Mouse (Mus musculus): ENCODE data around the gene Bcat2. TPM values are rescaled to one million over a fixed set of nuclear protein-coding genes. Genes with fewer than 3 reads are reported as not detected.

Bcat2 gene
- total RNA-seq, 1 experiment = 60.3 TPM

GRCm38 (mm10) chr7:45535676-45536075, 34.3 kb upstream of the Bcat2 start:
- in situ Hi-C loops (cut with MboI; ENCODE audit: low sequenced_read_pairs in 2 of 2, unreplicated experiment in 2 of 2) = no loop called here
- Histone ChIP-seq H3K9me3 (ENCODE audit: control insufficient read depth, insufficient read depth, low read depth, low read length) (no peaks in the 10 kb centered on the region), H3K9ac (ENCODE audit: insufficient read depth, low read depth, low read length, poor library complexity, severe bottlenecking) (no peak overlapping the region), H3K36me3 (ENCODE audit: control insufficient read depth, insufficient read depth, low read length, poor library complexity, severe bottlenecking) (no peaks in the 10 kb centered on the region), H3K4me1 (ENCODE audit: control insufficient read depth in 2 of 2, insufficient read depth in 2 of 2, low read length in 2 of 2, poor library complexity in 1 of 2) (peaks cover 2 to 18% of the 10 kb centered on the region in 2 experiments; a peak in 2 of 4 replicates), H3K27ac (ENCODE audit: insufficient read depth, low read depth, low read length, poor library complexity, severe bottlenecking) (no peak overlapping the region), H3K4me3 (ENCODE audit: insufficient read depth in 1 of 2, low read depth in 1 of 2, low read length in 2 of 2, poor library complexity in 1 of 2, severe bottlenecking in 1 of 2) (no peak overlapping the region)
- TF ChIP-seq ZC3H11A (IDR thresholded peaks at IDR 0.05; ENCODE audit: borderline replicate concordance, low read depth, low read length) (no peak), ZNF384 (IDR thresholded peaks at IDR 0.05; ENCODE audit: low read depth, low read length) (no peak), CHD2 (IDR thresholded peaks at IDR 0.05; ENCODE audit: low read depth, low read length) (no peak), HCFC1 (IDR thresholded peaks at IDR 0.05; ENCODE audit: borderline replicate concordance, insufficient read depth, low read length) (no peak), MAFK (IDR thresholded peaks at IDR 0.05; ENCODE audit: insufficient read depth, low read depth, low read length) (no peak)
- no peak for DNase-seq (ENCODE audit: low read depth, low spot score)

DNA sequence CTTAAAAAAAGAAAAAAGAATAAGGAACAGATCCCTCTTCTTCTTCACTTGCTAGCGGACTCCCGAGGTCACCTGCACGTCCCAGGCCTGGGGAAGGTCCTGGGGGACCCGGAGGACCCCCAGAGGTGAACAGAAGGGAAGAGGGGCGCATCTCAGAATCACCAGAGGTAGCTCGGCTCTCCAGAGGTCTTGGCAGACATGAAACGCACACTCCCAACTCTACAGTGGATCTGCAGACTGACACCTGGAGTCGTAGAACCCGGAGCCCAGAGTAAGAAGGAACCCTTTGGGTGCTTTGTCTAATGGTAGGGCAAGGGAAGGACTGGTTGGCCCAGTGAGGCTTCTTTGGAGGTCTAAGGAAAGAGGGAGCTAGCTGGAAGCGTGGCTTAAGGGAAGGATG, 32.4 kb upstream of the Bcat2 start:
- in situ Hi-C loops (cut with MboI; ENCODE audit: low sequenced_read_pairs in 2 of 2, unreplicated experiment in 2 of 2) = no loop called here
- Histone ChIP-seq H3K27ac (ENCODE audit: insufficient read depth, low read depth, low read length, poor library complexity, severe bottlenecking) (no peak overlapping the region), H3K4me3 (ENCODE audit: insufficient read depth in 1 of 2, low read depth in 1 of 2, low read length in 2 of 2, poor library complexity in 1 of 2, severe bottlenecking in 1 of 2) (peak overlapping the region; percentile 81 to 87), H3K9ac (ENCODE audit: insufficient read depth, low read depth, low read length, poor library complexity, severe bottlenecking) (peak overlapping the region; percentile 74), H3K4me1 (ENCODE audit: control insufficient read depth in 2 of 2, insufficient read depth in 2 of 2, low read length in 2 of 2, poor library complexity in 1 of 2) (peaks cover 2 to 9% of the 10 kb centered on the region in 2 experiments; a peak in 2 of 4 replicates), H3K36me3 (ENCODE audit: control insufficient read depth, insufficient read depth, low read length, poor library complexity, severe bottlenecking) (no peaks in the 10 kb centered on the region), H3K9me3 (ENCODE audit: control insufficient read depth, insufficient read depth, low read depth, low read length) (no peaks in the 10 kb centered on the region)
- TF ChIP-seq ZNF384 (IDR thresholded peaks at IDR 0.05; ENCODE audit: low read depth, low read length) = no peak
- no peak for TF ChIP-seq MAFK (IDR thresholded peaks at IDR 0.05; ENCODE audit: insufficient read depth, low read depth, low read length)
- no peak for TF ChIP-seq HCFC1 (IDR thresholded peaks at IDR 0.05; ENCODE audit: borderline replicate concordance, insufficient read depth, low read length)
- no peak for TF ChIP-seq CHD2 (IDR thresholded peaks at IDR 0.05; ENCODE audit: low read depth, low read length)
- no peak for TF ChIP-seq ZC3H11A (IDR thresholded peaks at IDR 0.05; ENCODE audit: borderline replicate concordance, low read depth, low read length)
- DNase-seq (ENCODE audit: low read depth, low spot score) = no peak

GRCm38 (mm10) chr7:45538163-45539041, 31.6 kb upstream of the Bcat2 start:
- H3K4me1 ChIP-seq (ENCODE audit: control insufficient read depth in 2 of 2, insufficient read depth in 2 of 2, low read length in 2 of 2, poor library complexity in 1 of 2) = peaks cover 2 to 8% of the 10 kb centered on the region in 2 experiments; a peak in 2 of 4 replicates
- DNase-seq (ENCODE audit: low read depth, low spot score) = no peak
- TF ChIP-seq ZNF384 (IDR thresholded peaks at IDR 0.05; ENCODE audit: low read depth, low read length) (no peak), HCFC1 (IDR thresholded peaks at IDR 0.05; ENCODE audit: borderline replicate concordance, insufficient read depth, low read length) (peak; percentile 95), MAFK (IDR thresholded peaks at IDR 0.05; ENCODE audit: insufficient read depth, low read depth, low read length) (no peak), CHD2 (IDR thresholded peaks at IDR 0.05; ENCODE audit: low read depth, low read length) (no peak)
- H3K4me3 ChIP-seq (ENCODE audit: insufficient read depth in 1 of 2, low read depth in 1 of 2, low read length in 2 of 2, poor library complexity in 1 of 2, severe bottlenecking in 1 of 2) = peak overlapping the region; percentile 81 to 87
- H3K36me3 ChIP-seq (ENCODE audit: control insufficient read depth, insufficient read depth, low read length, poor library complexity, severe bottlenecking) = no peaks in the 10 kb centered on the region
- H3K9me3 ChIP-seq (ENCODE audit: control insufficient read depth, insufficient read depth, low read depth, low read length) = no peaks in the 10 kb centered on the region
- H3K9ac ChIP-seq (ENCODE audit: insufficient read depth, low read depth, low read length, poor library complexity, severe bottlenecking) = peak overlapping the region; percentile 74
- no peak overlapping the region for H3K27ac ChIP-seq (ENCODE audit: insufficient read depth, low read depth, low read length, poor library complexity, severe bottlenecking)
- in situ Hi-C loops (cut with MboI; ENCODE audit: low sequenced_read_pairs in 2 of 2, unreplicated experiment in 2 of 2) = no loop called here

- Histone ChIP-seq H3K4me1 (ENCODE audit: control insufficient read depth in 2 of 2, insufficient read depth in 2 of 2, low read length in 2 of 2, poor library complexity in 1 of 2) (peaks cover 2 to 8% of the 10 kb centered on the region in 2 experiments; a peak in 2 of 4 replicates), H3K4me3 (ENCODE audit: insufficient read depth in 1 of 2, low read depth in 1 of 2, low read length in 2 of 2, poor library complexity in 1 of 2, severe bottlenecking in 1 of 2) (no peak overlapping the region), H3K36me3 (ENCODE audit: control insufficient read depth, insufficient read depth, low read length, poor library complexity, severe bottlenecking) (no peaks in the 10 kb centered on the region), H3K9me3 (ENCODE audit: control insufficient read depth, insufficient read depth, low read depth, low read length) (no peaks in the 10 kb centered on the region), H3K27ac (ENCODE audit: insufficient read depth, low read depth, low read length, poor library complexity, severe bottlenecking) (no peak overlapping the region), H3K9ac (ENCODE audit: insufficient read depth, low read depth, low read length, poor library complexity, severe bottlenecking) (no peak overlapping the region)
- in situ Hi-C loops (cut with MboI; ENCODE audit: low sequenced_read_pairs in 2 of 2, unreplicated experiment in 2 of 2) = no loop called here
- TF ChIP-seq CHD2 (IDR thresholded peaks at IDR 0.05; ENCODE audit: low read depth, low read length) (no peak), ZNF384 (IDR thresholded peaks at IDR 0.05; ENCODE audit: low read depth, low read length) (no peak), MAFK (IDR thresholded peaks at IDR 0.05; ENCODE audit: insufficient read depth, low read depth, low read length) (no peak), ZC3H11A (IDR thresholded peaks at IDR 0.05; ENCODE audit: borderline replicate concordance, low read depth, low read length) (no peak), HCFC1 (IDR thresholded peaks at IDR 0.05; ENCODE audit: borderline replicate concordance, insufficient read depth, low read length) (no peak)
- DNase-seq (ENCODE audit: low read depth, low spot score) = no peak
These were observed 30.9 kb upstream of the Bcat2 start for GRCm38 (mm10) chr7:45539095-45539494.
